Mouse (Mus musculus): ENCODE results near the gene Armcx6. TPM values are rescaled to one million over a fixed set of nuclear protein-coding genes. Genes with fewer than 3 reads are reported as not detected.
"Not testable (repeated sequence)": the region's sequence is repeated elsewhere in the genome, so short reads cannot be mapped to it uniquely, and the experiment has no call there.

The Armcx6 gene
- polyA plus RNA-seq, 1 experiment from 2014 or later, result 22.9 TPM

DNA sequence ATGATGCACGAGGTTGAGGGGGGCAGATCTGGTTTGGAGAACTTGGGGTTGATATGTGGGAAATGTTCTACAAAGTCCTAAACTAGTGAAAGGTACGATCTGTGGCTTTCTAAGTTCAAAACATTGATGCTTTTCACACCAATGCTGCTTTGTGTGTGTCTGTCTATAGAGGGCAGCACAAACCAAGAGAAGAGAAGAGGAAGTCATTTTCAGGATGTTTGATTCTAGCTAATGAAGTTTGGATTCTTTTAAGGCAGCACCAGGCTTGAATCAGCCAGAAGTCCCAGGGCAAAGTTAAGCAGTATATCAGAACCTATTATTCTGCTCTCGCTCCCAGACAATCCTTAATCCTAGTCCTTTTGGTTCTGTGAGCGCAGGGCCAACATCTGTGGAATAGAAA, 21.4 kb downstream of the Armcx6 start:
- no peaks in the 10 kb centered on the region for H3K9me3 ChIP-seq (replicated peaks)
- no peak overlapping the region for H3K27ac ChIP-seq
- 0 out of 2 replicates have a peak, but pooled peaks have one; percentile 36 for ATAC-seq (replicated peaks; ENCODE audit: low FRiP score)
- H3K9ac ChIP-seq, result no peak overlapping the region
- H3K27me3 ChIP-seq, result peaks cover 40% of the 10 kb centered on the region
- 36% methylated on average over 4 of the region's 4 CpGs for WGBS
- H3K4me3 ChIP-seq (replicated peaks), result no peak overlapping the region
- no peaks in the 10 kb centered on the region for H3K4me1 ChIP-seq
- no peaks in the 10 kb centered on the region for H3K36me3 ChIP-seq
- H3K4me2 ChIP-seq, result no peak overlapping the region

- WGBS, result 27% methylated on average over 2 of the region's 2 CpGs
- not testable (repeated sequence) for H3K4me3 ChIP-seq (replicated peaks); H3K4me2 ChIP-seq; H3K9me3 ChIP-seq (replicated peaks); H3K9ac ChIP-seq; H3K4me1 ChIP-seq
- Histone ChIP-seq H3K36me3 (peaks cover 13% of the 10 kb centered on the region; the same call in 1 of the 2 replicates), H3K27me3 (peaks cover 29% of the 10 kb centered on the region), H3K27ac (0 out of 2 replicates have a peak overlapping the region, but pooled peaks have one; percentile 22)
- ATAC-seq (replicated peaks; ENCODE audit: low FRiP score), result peak; percentile 89
Measured at GRCm38 (mm10) chrX:134723762-134724161, 27.5 kb downstream of the Armcx6 start.

- ATAC-seq (replicated peaks; ENCODE audit: low FRiP score), result peak; percentile 87
- H3K4me3 ChIP-seq (replicated peaks), result peak overlapping the region; percentile 54
Measured at GRCm38 (mm10) chrX:134718524-134718923, 32.7 kb downstream of the Armcx6 start.

GRCm38 (mm10) chrX:134717752-134718308, 33.4 kb downstream of the Armcx6 start, which contains the start of gene Armcx1:
Gene Armcx1 (plus strand): TSS chrX:134717963.
- Histone ChIP-seq H3K4me2 (peak within 1 kb of the TSS; percentile 59), H3K27ac (peak within 1 kb of the TSS; percentile 92), H3K27me3 (peaks cover 32% of the 10 kb centered on the region), H3K4me3 (replicated peaks) (peak within 1 kb of the TSS; percentile 54), H3K9ac (peak within 1 kb of the TSS; percentile 59), H3K36me3 (peaks cover 13% of the 10 kb centered on the region; the same call in 1 of the 2 replicates), H3K4me1 (no peaks in the 10 kb centered on the region), H3K9me3 (replicated peaks) (no peaks in the 10 kb centered on the region)
- 15% methylated on average over 16 of the region's 16 CpGs for WGBS
- peak; percentile 94 for ATAC-seq (replicated peaks; ENCODE audit: low FRiP score)

More at GRCm38 (mm10) chrX:134718524-134718923, 32.7 kb downstream of the Armcx6 start:
- Histone ChIP-seq H3K9ac (peak overlapping the region; percentile 59), H3K27ac (peak overlapping the region; percentile 92), H3K4me2 (peak overlapping the region; percentile 59), H3K4me1 (0 out of 2 replicates have a peak, but pooled peaks cover 2% of the 10 kb centered on the region), H3K27me3 (peaks cover 32% of the 10 kb centered on the region), H3K9me3 (replicated peaks) (no peaks in the 10 kb centered on the region), H3K36me3 (peaks cover 13% of the 10 kb centered on the region; the same call in 1 of the 2 replicates)
- WGBS, result 31% methylated on average over 14 of the region's 14 CpGs

DNA sequence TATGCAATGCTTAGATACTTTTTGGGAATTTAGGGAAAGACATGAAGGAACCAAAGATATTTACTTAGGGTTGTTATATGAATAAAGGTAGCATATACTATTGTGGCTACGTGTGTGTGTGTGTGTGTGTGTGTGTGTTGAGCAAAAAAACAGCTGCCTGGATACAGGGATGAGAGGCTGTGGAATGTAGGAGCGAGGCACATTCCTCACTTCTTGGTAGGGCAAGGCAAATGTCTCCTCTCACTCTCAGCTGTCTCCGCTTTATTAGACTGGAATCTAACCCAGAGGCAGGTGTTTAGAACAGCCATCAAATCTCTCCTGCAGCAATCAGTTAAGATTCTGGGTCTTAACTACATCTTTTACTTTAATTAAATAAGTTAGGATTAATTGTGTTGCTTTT, 34.4 kb downstream of the Armcx6 start:
- Histone ChIP-seq H3K9me3 (replicated peaks) (no peaks in the 10 kb centered on the region), H3K27ac (no peak overlapping the region), H3K4me2 (no peak overlapping the region), H3K4me3 (replicated peaks) (no peak overlapping the region), H3K36me3 (peaks cover 13% of the 10 kb centered on the region; the same call in 1 of the 2 replicates), H3K4me1 (no peaks in the 10 kb centered on the region), H3K27me3 (peaks cover 30% of the 10 kb centered on the region), H3K9ac (no peak overlapping the region)
- 49% methylated on average over 3 of the region's 3 CpGs for WGBS
- no peak for ATAC-seq (replicated peaks; ENCODE audit: low FRiP score)

Small RNA genes lying within 50 kb of the gene (microRNA-seq; reads per million reads assigned to microRNA genes)
- 0.44 reads per million for gene Mir7093

Other genes starting within 250 kb of the Armcx6 start
- 85.7 and 94.1 TPM in 2 replicates for gene Timm8a1, start 209.6 kb downstream of the Armcx6 start, polyA plus RNA-seq (2015; fragmentation: Nextera tagmentation; extraction: Ambion mirVana)
- 1.1 TPM in 2 replicates for gene Btk, start 167.8 kb downstream of the Armcx6 start, polyA plus RNA-seq (2015; fragmentation: Nextera tagmentation; extraction: Ambion mirVana)
- gene Rpl36a, start 165.8 kb downstream of the Armcx6 start, polyA plus RNA-seq (2015; fragmentation: Nextera tagmentation; extraction: Ambion mirVana), result 426 and 524 TPM in 2 replicates
- gene Gla, start 150.3 kb downstream of the Armcx6 start, polyA plus RNA-seq (2015; fragmentation: Nextera tagmentation; extraction: Ambion mirVana), result 5.7 TPM in 2 replicates
- gene Hnrnph2, start 150.2 kb downstream of the Armcx6 start, polyA plus RNA-seq (2015; fragmentation: Nextera tagmentation; extraction: Ambion mirVana), result 159 and 167 TPM in 2 replicates
- gene Armcx4, start 64.9 kb downstream of the Armcx6 start, polyA plus RNA-seq (2015; fragmentation: Nextera tagmentation; extraction: Ambion mirVana), result 4.5 and 4.6 TPM in 2 replicates
- gene Armcx1, start 33.5 kb downstream of the Armcx6 start, polyA plus RNA-seq (2015; fragmentation: Nextera tagmentation; extraction: Ambion mirVana), result 50.5 and 55.0 TPM in 2 replicates
- 61.5 and 63.5 TPM in 2 replicates for gene Armcx3, start 5.2 kb upstream of the Armcx6 start, polyA plus RNA-seq (2015; fragmentation: Nextera tagmentation; extraction: Ambion mirVana)
- 73.8 and 78.4 TPM in 2 replicates for gene Armcx2, start 57.8 kb upstream of the Armcx6 start, polyA plus RNA-seq (2015; fragmentation: Nextera tagmentation; extraction: Ambion mirVana)
- gene Nxf2, start 213.3 kb upstream of the Armcx6 start, polyA plus RNA-seq (2015; fragmentation: Nextera tagmentation; extraction: Ambion mirVana), result 0.31 and 0.65 TPM in 2 replicates

Measured in kidney, embryonic 15.5 days (tissue).